Mouse (Mus musculus) layer of hippocampus, postnatal 36 days (tissue): ENCODE results near the gene Stk10. TPM values are rescaled to one million over a fixed set of nuclear protein-coding genes. Genes with fewer than 3 reads are reported as not detected.
"Not testable (repeated sequence)": the region's sequence is repeated elsewhere in the genome, so short reads cannot be mapped to it uniquely, and the experiment has no call there.

Source experiments
- DNase-seq, 2 experiments: peaks; one replicate each; pipeline ENCODE4 v3.0.0; 2022
- total RNA-seq, 2 experiments: library from RNA; stranded (reverse); gene quantifications; 2 replicates each; pipeline ENCODE4 v1.2.3; 2021

Gene Stk10
- total RNA-seq, 2 experiments from 2014 or later = 8.3 to 8.7 TPM

- no peak for DNase-seq
Measured at GRCm38 (mm10) chr11:32604663-32605062, 71.6 kb downstream of the Stk10 start.

GRCm38 (mm10) chr11:32605131-32605860, 72.2 kb downstream of the Stk10 start:
- DNase-seq = no peak

- no peak for DNase-seq
Measured at GRCm38 (mm10) chr11:32605907-32606306, 72.8 kb downstream of the Stk10 start.

GRCm38 (mm10) chr11:32607319-32607718, 74.2 kb downstream of the Stk10 start:
- no peak for DNase-seq

- DNase-seq = no peak
Measured at GRCm38 (mm10) chr11:32610616-32611015, 77.5 kb downstream of the Stk10 start.

GRCm38 (mm10) chr11:32612304-32612703, 79.2 kb downstream of the Stk10 start:
- DNase-seq = no peak

GRCm38 (mm10) chr11:32614463-32614862, 81.4 kb downstream of the Stk10 start:
- no peak for DNase-seq

- DNase-seq = no peak
Measured at GRCm38 (mm10) chr11:32615561-32615960, 82.5 kb downstream of the Stk10 start.

- no peak for DNase-seq
Measured at GRCm38 (mm10) chr11:32616091-32616490, 83.0 kb downstream of the Stk10 start.

GRCm38 (mm10) chr11:32618036-32618435, 84.9 kb downstream of the Stk10 start:
- no peak for DNase-seq

GRCm38 (mm10) chr11:32618641-32619040, 85.5 kb downstream of the Stk10 start:
- DNase-seq = not testable (repeated sequence)

GRCm38 (mm10) chr11:32619257-32619816, 86.2 kb downstream of the Stk10 start:
- no peak for DNase-seq

- DNase-seq = no peak
Measured at GRCm38 (mm10) chr11:32619866-32620456, 86.9 kb downstream of the Stk10 start.

GRCm38 (mm10) chr11:32621831-32622478, 88.8 kb downstream of the Stk10 start:
- DNase-seq = peak; percentile 21 to 33

- DNase-seq = no peak
Measured at GRCm38 (mm10) chr11:32622479-32623190, 89.5 kb downstream of the Stk10 start.

- DNase-seq = peak; percentile 78 to 81
Measured at GRCm38 (mm10) chr11:32623236-32623635, 90.1 kb downstream of the Stk10 start.

GRCm38 (mm10) chr11:32623912-32624311, 90.8 kb downstream of the Stk10 start:
- DNase-seq = no peak

GRCm38 (mm10) chr11:32625677-32626076, 92.6 kb downstream of the Stk10 start:
- peak; percentile 52 to 57 for DNase-seq

- DNase-seq = no peak
Measured at GRCm38 (mm10) chr11:32626079-32626478, 93.0 kb downstream of the Stk10 start.

GRCm38 (mm10) chr11:32627900-32628299, 94.8 kb downstream of the Stk10 start:
- no peak for DNase-seq

- DNase-seq = no peak
Measured at GRCm38 (mm10) chr11:32629713-32630211, 96.7 kb downstream of the Stk10 start.

GRCm38 (mm10) chr11:32632671-32633070, 99.6 kb downstream of the Stk10 start:
- DNase-seq = no peak
